Mouse (Mus musculus) neural tube, embryonic 11.5 days (tissue): ENCODE data around the gene Svop. TPM values are rescaled to one million over a fixed set of nuclear protein-coding genes. Genes with fewer than 3 reads are reported as not detected.
A peak's percentile ranks its signal among the peaks of the same experiment; 100 is the strongest.

Experiments used
- ATAC-seq: fragments of 200-750 bp; cut with Nextera tagmentation; 2 replicates; pipeline ENCODE4 v1.8.0; 2017; ENCODE audit warnings: moderate number of reproducible peaks, mild to moderate bottlenecking, moderate TSS enrichment, moderate library complexity; ENCODE audit not compliant: insufficient read depth, low FRiP score, low TSS enrichment
- DNase-seq: peaks from one replicate; pipeline ENCODE4 v3.0.0-alpha.2; 2015; ENCODE audit warnings: low spot score
- H3K27ac ChIP-seq: fragments of 300-500 bp; sonication (generic); 2 replicates; pipeline ENCODE4 v1.5.1; 2014; ENCODE audit warnings: low read depth, mild to moderate bottlenecking, low read length
- H3K27me3 ChIP-seq: fragments of 300-500 bp; sonication (generic); 2 replicates; pipeline ENCODE4 v1.6.1; 2014; ENCODE audit warnings: mild to moderate bottlenecking, low read length, mixed read lengths; ENCODE audit not compliant: control insufficient read depth, insufficient read depth
- H3K36me3 ChIP-seq: fragments of 300-500 bp; sonication (generic); 2 replicates; pipeline ENCODE4 v1.6.1; 2014; ENCODE audit warnings: mild to moderate bottlenecking, low read length, moderate library complexity, mixed read lengths; ENCODE audit not compliant: control insufficient read depth, insufficient read depth
- H3K4me1 ChIP-seq: fragments of 300-500 bp; sonication (generic); 2 replicates; pipeline ENCODE4 v1.6.1; 2014; ENCODE audit warnings: low read length, mixed read lengths; ENCODE audit not compliant: control insufficient read depth, insufficient read depth
- H3K4me2 ChIP-seq: fragments of 300-500 bp; sonication (generic); 2 replicates; pipeline ENCODE4 v1.6.1; 2014; ENCODE audit warnings: low read depth, mild to moderate bottlenecking, moderate library complexity
- H3K4me3 ChIP-seq: fragments of 300-500 bp; sonication (generic); 2 replicates; pipeline ENCODE4 v1.5.1; 2014; ENCODE audit warnings: low read depth, low read length
- H3K9ac ChIP-seq: fragments of 300-500 bp; sonication (generic); 2 replicates; pipeline ENCODE4 v1.6.1; 2014; ENCODE audit warnings: mild to moderate bottlenecking, low read length
- H3K9me3 ChIP-seq: fragments of 300-500 bp; sonication (generic); 2 replicates; pipeline ENCODE4 v1.6.1; 2016; ENCODE audit warnings: low read length; ENCODE audit not compliant: control insufficient read depth
- WGBS: fragments of 180-500 bp; shearing (Covaris S2); extraction: QIAGEN DNeasy Blood & Tissue Kit; methylation state at CpG from one replicate; pipeline ENCODE4 v1.1.7; 2014; 5-methylcytosine and 5-hydroxymethylcytosine counted together
- polyA plus RNA-seq: library from polyadenylated mRNA; unstranded; fragments of >200 nt; fragmentation: Nextera tagmentation; extraction: Ambion mirVana; gene quantifications from 2 replicates; pipeline ENCODE4 v1.2.1, GENCODE M21; 2014

The Svop gene
- polyA plus RNA-seq, 1 experiment from 2014 or later: 32.9 TPM

DNA sequence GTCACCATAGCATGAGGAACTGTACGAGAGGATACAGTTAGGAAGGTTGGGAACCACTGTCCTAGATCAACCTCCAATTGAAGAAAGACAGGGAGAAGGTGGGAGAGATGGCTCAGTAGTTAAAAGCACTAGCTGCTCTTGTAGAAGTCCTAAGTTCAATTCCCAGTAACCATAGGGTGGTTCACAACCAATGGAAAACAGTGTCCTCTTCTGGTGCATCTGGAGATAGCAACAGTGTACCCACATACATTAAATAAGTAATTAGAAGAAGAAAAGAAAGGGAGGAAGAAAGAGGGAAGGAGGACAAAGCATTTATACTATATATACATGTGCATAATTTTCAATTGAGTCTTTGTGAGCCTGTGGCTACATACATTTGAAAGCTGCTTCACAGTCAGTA, 46.2 kb downstream of the Svop start:
- Histone ChIP-seq H3K4me1 (no peaks in the 10 kb centered on the region; the same call in 1 of the 2 replicates), H3K4me2 (no peak overlapping the region), H3K4me3 (no peak overlapping the region), H3K9ac (no peak overlapping the region), H3K9me3 (no peaks in the 10 kb centered on the region), H3K27ac (no peak overlapping the region), H3K27me3 (no peaks in the 10 kb centered on the region), H3K36me3 (no peaks in the 10 kb centered on the region)
- no peak for ATAC-seq
- DNase-seq: no peak
- 76% methylated on average over 1 of the region's 1 CpGs for WGBS

DNA sequence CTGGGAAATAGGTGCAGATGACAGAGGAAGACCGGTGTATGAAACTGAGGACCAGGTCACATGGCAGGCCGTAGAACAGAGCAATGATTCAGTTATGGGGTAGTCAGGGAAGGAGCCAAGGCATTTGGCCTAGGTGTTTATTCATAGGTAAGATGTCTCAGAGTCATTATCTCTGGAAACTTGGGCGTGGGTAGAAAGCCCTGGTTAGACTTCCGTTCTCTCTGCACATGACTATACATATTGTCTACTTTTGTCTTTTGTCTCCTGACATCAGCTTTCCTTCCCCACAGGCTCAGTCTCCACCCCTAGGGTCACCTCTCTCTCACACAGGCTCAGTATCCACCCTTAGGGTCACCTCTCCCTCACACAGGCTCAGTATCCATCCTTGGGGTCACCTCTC, 47.6 kb downstream of the Svop start:
- Histone ChIP-seq H3K4me3 (no peak overlapping the region), H3K4me1 (no peaks in the 10 kb centered on the region; the same call in 1 of the 2 replicates), H3K4me2 (no peak overlapping the region), H3K9me3 (no peaks in the 10 kb centered on the region), H3K9ac (no peak overlapping the region), H3K36me3 (no peaks in the 10 kb centered on the region), H3K27me3 (no peaks in the 10 kb centered on the region), H3K27ac (no peak overlapping the region)
- no peak for DNase-seq
- 88% methylated on average over 4 of the region's 4 CpGs for WGBS
- no peak for ATAC-seq

DNA sequence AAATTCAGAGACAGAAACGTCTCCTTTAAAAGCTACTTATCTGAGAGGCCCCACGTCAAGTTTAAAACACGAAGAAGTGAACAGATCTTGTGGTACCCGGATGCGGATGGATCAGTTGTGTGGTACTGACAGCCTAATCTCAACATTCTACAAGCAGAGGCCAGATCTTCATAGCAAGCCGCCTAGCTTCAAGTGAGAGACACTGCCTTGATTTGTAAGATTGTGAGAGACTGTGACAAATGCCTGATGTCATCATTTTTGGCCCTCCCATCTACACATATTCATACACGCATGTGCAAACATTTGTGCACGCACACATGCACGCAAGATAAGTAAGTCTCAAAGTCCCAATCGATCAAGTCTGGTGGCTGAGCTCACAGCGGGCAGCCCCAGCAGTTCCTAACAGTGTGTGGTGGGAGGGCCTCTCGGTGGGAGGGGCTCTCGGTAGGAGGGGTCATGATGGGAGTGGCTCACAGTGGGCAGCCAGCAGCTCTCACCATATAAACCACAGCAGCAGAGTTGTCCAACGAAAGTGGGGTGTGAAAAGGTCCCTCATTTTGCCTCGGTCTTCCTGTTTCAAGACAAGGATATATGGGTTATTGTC, 49.9 kb downstream of the Svop start:
- Histone ChIP-seq H3K9ac (no peak overlapping the region), H3K27me3 (no peaks in the 10 kb centered on the region), H3K9me3 (no peaks in the 10 kb centered on the region), H3K4me1 (no peaks in the 10 kb centered on the region; the same call in 1 of the 2 replicates), H3K36me3 (no peaks in the 10 kb centered on the region), H3K4me2 (no peak overlapping the region), H3K4me3 (no peak overlapping the region), H3K27ac (no peak overlapping the region)
- WGBS: 20% methylated on average over 15 of the region's 15 CpGs
- DNase-seq (peak; percentile 51), ATAC-seq (no peak)

DNA sequence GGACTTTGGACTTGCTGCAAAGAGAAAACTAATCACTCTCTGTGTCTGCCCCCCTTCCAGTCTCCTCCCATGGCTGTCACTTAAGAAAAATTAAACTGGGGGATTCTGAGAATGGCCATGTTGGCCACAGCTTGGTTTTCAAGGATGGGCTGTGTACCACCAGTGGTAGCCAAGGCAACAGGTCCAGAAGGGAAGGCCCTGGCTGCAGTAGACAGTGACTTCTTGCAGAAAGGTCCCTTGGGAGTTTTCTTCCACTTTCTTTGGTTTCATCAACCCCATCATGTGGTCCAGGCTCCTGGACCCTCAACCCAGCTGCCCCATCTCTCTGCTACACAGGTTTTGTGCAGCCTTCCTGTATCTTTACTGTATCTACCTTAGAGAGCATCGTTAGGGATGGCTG, 50.5 kb downstream of the Svop start:
- H3K9me3 ChIP-seq: no peaks in the 10 kb centered on the region
- no peak for DNase-seq

DNA sequence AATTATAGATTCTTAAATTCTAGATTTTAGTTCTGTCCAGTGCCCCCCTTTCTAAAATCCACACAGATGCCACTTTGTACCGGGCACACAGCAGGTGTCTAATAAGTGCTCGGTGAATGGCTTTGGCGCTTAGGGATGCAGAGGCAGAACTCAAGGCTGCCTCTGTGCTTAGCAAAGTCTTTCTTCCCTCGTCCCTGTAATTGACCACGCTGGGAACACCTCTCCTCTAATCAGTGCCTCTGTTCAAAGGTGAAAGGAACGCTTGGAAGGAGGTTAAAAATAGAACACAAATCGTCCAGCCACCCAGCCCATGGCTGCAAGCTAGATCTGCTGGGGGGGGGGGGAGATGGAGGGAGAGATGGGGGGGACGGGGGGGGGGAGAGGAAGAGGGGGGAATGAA, 50.9 kb downstream of the Svop start:
- Histone ChIP-seq H3K9me3 (no peaks in the 10 kb centered on the region), H3K36me3 (no peaks in the 10 kb centered on the region), H3K4me2 (no peak overlapping the region), H3K4me3 (no peak overlapping the region), H3K4me1 (no peaks in the 10 kb centered on the region; the same call in 1 of the 2 replicates), H3K9ac (no peak overlapping the region), H3K27me3 (no peaks in the 10 kb centered on the region), H3K27ac (no peak overlapping the region)
- DNase-seq (no peak), ATAC-seq (no peak)
- WGBS: 25% methylated on average over 7 of the region's 8 CpGs

More for the DNA sequence above, 50.5 kb downstream of the Svop start:
- WGBS: 69% methylated on average over 1 of the region's 1 CpGs
- H3K4me2 ChIP-seq: no peak overlapping the region
- no peak overlapping the region for H3K27ac ChIP-seq
- no peak overlapping the region for H3K9ac ChIP-seq
- no peak overlapping the region for H3K4me3 ChIP-seq
- no peaks in the 10 kb centered on the region for H3K36me3 ChIP-seq
- H3K27me3 ChIP-seq: no peaks in the 10 kb centered on the region
- no peak for ATAC-seq
- H3K4me1 ChIP-seq: no peaks in the 10 kb centered on the region; the same call in 1 of the 2 replicates

DNA sequence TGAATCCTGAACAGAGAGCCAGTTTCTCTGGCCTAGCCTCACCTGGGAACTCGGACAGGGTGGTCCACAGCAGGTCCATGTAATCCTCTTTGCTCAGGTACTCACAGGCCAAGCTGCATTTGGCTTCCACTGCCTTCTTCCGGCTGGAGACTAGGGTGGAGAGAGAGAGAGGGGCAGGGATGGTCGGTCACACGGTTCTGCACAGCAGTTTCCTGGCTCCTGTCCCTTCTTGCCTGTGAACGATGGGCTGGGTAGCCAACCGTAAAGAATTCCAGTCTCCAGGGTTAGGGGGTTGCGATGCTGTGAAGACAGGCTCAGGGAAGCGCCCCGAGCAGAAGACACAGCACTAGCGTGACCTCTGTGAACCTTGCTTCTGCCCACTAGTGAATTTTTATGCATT, 56.3 kb downstream of the Svop start:
- Histone ChIP-seq H3K36me3 (no peaks in the 10 kb centered on the region; the same call in 1 of the 2 replicates), H3K4me1 (no peaks in the 10 kb centered on the region), H3K27ac (no peak overlapping the region), H3K9ac (no peak overlapping the region), H3K27me3 (no peaks in the 10 kb centered on the region), H3K4me2 (no peak overlapping the region), H3K4me3 (no peak overlapping the region), H3K9me3 (no peaks in the 10 kb centered on the region)
- DNase-seq (no peak), ATAC-seq (no peak)
- 62% methylated on average over 10 of the region's 10 CpGs for WGBS

DNA sequence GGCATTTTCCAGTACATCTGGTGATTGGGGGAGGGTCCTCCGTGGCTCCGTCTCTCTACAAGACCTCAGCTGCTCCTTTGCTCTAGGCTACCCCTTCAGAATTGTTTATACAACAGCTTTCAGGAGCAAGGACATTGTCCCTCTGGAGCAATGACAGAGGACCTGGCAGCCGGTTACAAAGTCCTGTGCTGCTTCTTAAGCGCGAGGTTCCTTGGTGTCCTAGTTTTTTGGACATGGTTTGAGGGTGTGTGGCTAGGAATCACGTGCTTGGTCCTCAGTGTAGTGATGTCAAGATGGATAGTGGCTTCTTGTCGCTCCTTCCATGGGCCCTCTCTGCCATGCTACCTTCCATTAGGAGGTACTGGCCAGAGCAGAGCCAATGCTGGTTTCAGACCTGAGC, 57.0 kb downstream of the Svop start:
- Histone ChIP-seq H3K9me3 (no peaks in the 10 kb centered on the region), H3K9ac (no peak overlapping the region), H3K36me3 (no peaks in the 10 kb centered on the region; the same call in 1 of the 2 replicates), H3K4me1 (no peaks in the 10 kb centered on the region), H3K27me3 (no peaks in the 10 kb centered on the region), H3K27ac (no peak overlapping the region), H3K4me3 (no peak overlapping the region), H3K4me2 (no peak overlapping the region)
- no peak for DNase-seq
- no peak for ATAC-seq
- 88% methylated on average over 7 of the region's 7 CpGs for WGBS

DNA sequence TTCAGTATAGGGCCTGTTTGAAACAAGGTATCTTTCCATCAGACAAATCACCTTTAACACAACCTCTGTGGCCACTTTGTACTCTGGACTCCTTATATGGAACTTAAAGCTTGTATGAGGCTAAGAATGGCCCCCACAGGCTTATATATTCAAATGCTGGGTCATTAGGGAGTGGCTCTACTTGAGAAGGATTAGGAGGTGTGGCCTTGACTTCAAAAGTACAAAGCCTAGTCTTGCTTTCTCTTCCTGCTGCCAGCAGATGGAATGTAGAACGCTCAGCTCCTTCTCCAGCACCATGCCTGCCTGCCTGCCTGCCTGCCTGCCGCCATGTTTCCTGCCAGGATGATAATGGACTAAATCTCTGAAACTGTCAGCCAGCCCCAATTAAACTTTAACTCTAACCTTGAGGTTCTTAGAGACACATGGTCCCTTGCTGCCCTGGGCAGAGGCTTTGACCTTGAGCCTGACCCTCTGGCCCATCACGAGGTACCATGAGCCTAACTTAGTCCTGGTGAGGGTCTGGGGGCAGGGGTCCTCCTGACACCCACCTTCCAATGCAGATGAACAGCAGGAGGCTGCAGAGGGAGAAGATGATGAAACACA, 59.1 kb downstream of the Svop start:
- ATAC-seq (no peak), DNase-seq (no peak)
- Histone ChIP-seq H3K4me2 (no peak overlapping the region), H3K4me3 (no peak overlapping the region), H3K27ac (no peak overlapping the region), H3K9me3 (no peaks in the 10 kb centered on the region), H3K9ac (no peak overlapping the region), H3K4me1 (no peaks in the 10 kb centered on the region), H3K36me3 (no peaks in the 10 kb centered on the region; the same call in 1 of the 2 replicates), H3K27me3 (no peaks in the 10 kb centered on the region)
- 86% methylated on average over 3 of the region's 3 CpGs for WGBS

DNA sequence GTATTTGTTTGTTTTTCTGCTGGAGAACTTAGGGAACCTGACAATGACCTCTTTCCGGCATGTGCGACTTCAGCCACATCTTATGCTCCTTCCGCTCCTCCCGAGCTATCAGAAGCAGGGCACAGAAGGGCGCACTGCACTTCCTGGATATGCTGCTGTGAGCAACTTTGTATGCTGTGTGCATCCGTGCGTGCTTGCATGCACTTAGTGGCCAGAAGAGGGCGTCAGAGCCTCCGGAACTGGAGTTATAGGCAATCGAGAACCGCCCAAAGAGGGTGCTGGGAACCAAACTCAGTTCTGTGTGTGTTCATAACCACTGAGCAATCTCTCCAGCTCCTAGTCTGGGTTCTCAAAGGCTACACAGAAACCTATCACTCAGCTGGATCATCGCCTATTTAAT, 60.7 kb downstream of the Svop start:
- Histone ChIP-seq H3K36me3 (no peaks in the 10 kb centered on the region; the same call in 1 of the 2 replicates), H3K9ac (no peak overlapping the region), H3K9me3 (no peaks in the 10 kb centered on the region), H3K4me3 (no peak overlapping the region), H3K27me3 (no peaks in the 10 kb centered on the region), H3K4me1 (no peaks in the 10 kb centered on the region), H3K27ac (no peak overlapping the region), H3K4me2 (no peak overlapping the region)
- 86% methylated on average over 12 of the region's 12 CpGs for WGBS
- ATAC-seq: no peak
- DNase-seq: no peak
